Mouse (Mus musculus): Measurements from ENCODE around the gene Wdfy1. TPM values are rescaled to one million over a fixed set of nuclear protein-coding genes. Genes with fewer than 3 reads are reported as not detected.
A peak's percentile ranks its signal among the peaks of the same experiment; 100 is the strongest.

Gene Wdfy1
- total RNA-seq, 2 experiments from 2014 or later = 39.9 to 41.4 TPM

DNA sequence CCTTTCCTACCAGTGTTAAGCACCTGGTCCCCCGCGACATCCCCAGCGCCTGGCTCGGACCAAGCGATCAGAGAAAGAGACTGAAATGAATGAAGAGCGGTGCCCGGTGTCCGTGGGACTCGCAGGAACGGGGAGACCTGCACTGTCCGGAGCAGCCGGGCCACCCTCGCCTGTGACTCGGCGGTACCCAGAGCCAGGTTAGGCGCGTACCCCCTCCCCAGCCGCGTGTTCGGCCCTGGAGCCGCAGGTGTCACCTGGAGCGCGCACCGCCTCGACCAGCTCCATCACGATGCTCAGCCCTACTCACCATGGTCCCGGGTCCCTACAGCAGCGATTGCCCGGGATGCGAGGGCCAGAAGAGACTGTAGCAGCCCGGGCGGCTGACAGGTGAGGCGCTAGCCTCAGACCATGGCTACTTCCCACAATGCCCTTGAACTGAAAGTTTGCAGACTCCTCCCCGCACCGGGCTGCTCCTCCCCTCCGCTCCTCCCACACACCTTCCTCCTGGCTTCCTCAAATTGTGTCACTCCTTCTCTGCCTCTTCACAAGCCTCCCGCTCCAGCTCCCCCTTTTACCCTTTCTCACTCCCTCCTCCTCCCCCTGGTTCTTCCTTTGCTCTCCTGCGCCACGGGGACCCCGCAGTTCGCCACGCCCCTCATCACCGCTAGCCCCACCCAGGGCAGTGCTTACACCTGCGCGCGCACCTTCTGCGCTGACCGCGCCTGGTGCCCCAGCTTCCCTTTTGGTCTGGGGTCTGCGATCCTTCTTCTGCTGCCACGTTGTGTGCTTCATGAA, 104.2 kb downstream of the Wdfy1 start, which contains the start of gene Ap1s3:
TSS of gene Ap1s3 (minus strand) at position 430 of the 795 bp plus-strand sequence.
- intact Hi-C loops (cut with DNase I) = no loop called here
- DNase-seq (ENCODE audit: low spot score in 2 of 2) = peak; percentile 38 to 52

GRCm38 (mm10) chr1:79671196-79671542, 104.8 kb downstream of the Wdfy1 start:
- no peak for DNase-seq (ENCODE audit: low spot score in 2 of 2)
- intact Hi-C loops (cut with DNase I) = no loop called here

DNA sequence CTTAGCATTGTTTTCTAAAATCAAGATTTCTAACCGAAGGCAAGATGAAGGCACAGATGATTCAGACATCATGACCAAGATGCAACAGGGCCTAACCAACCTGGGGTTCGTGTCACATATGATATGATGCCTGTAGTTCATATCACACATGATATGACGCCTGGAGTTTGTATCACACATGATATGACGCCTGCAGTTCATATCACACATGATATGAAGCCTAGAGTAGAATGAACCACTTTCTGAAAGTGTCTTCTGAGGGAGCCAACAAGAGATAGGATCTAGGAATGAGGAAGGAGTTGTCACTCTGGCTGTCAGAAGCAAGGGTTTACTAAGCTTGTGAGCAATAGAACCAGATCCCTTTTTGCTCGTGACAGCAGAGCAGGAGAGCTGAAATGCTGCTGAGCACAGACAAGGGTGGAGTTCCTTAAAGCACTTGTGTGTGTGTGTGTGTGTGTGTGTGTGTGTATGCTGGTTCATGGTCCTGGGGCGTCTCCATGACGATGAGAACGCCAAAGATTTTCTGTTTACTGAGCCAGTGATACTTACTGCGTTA, 106.4 kb downstream of the Wdfy1 start:
- intact Hi-C loops (cut with DNase I) = no loop called here

GRCm38 (mm10) chr1:79664911-79665310, 111.0 kb downstream of the Wdfy1 start:
- intact Hi-C loops (cut with DNase I) = no loop called here
- no peak for DNase-seq (ENCODE audit: low spot score in 2 of 2)

More for the DNA sequence above, 106.4 kb downstream of the Wdfy1 start:
- DNase-seq (ENCODE audit: low spot score in 2 of 2) = no peak

DNA sequence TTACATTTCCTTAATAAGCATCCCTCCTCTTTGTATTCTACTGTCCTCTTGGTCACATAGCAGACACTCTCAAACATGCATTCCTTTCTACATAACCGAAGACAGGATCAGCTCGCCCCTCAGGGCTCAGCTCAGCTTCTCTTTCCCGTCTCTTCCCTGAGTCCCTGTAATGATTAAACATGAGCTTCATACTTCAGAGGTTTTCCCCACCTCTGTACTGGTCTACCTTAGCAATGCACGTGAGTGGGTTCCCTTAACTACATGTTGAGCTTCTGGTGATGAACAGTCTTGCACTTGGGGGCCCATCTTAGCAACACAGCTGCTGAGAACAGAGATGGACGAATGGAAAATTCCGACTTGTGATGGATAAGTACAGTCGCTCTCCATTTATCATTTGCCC, 116.3 kb downstream of the Wdfy1 start:
- intact Hi-C loops (cut with DNase I) = no loop called here

DNA sequence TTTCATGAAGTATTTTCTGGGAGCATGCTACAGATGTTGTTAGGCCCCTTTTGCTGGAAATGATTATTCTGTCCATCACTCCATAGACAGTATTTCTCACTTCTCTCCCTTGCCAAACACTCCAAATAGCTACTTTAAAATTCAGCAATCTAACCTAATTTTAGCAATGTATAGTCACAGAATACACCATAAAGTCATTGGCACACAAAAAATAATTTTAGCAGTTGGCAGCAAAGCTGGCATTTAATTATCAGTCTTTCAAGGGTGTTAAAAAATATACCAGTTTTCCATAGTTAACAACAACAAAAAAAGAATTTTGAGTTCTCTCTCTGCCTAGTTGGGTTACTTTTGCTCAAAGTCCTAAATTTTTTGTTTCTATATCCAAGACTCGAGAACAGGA, 118.5 kb downstream of the Wdfy1 start:
- DNase-seq (ENCODE audit: low spot score in 2 of 2) = no peak

More for the DNA sequence above, 116.3 kb downstream of the Wdfy1 start:
- DNase-seq (ENCODE audit: low spot score in 2 of 2) = no peak

DNA sequence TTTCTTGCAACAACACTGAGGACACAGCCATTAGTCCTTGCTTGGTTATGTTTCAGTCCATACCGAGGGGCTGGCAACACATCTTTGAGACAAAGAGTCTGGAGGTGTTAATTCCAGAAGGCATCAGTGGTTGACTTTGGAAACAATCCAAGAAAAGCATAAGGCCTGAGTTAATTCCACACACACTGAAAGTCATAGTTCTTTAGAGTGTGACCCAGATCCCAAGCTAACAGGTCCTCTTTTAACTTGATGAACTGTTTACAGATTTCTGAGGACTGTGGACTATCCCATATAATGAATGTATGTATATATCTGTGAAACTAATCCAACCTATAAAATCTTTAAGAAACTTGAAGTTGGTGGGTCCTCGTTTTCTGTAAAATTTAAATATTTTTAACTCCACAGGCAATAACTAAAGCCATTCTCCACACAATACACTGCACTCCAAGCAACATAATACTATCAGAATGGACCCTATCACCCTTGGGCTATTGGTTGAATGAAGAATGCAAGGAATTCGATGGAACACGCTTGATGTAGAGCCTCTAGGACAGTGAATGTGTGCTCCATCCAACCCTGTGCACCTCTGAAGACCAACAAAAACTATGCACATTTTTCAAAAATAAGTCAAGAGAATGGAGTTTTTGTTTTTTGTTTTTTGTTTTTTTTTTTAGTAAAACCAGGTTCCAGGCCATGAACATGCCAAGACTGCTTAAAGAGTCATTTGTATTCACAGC, 120.0 kb downstream of the Wdfy1 start:
- intact Hi-C loops (cut with DNase I) = no loop called here

More for the DNA sequence above, 118.5 kb downstream of the Wdfy1 start:
- intact Hi-C loops (cut with DNase I) = no loop called here

GRCm38 (mm10) chr1:79654948-79655347, 121.0 kb downstream of the Wdfy1 start:
- intact Hi-C loops (cut with DNase I) = no loop called here

More for the DNA sequence above, 120.0 kb downstream of the Wdfy1 start:
- DNase-seq (ENCODE audit: low spot score in 2 of 2) = no peak

More at GRCm38 (mm10) chr1:79654948-79655347, 121.0 kb downstream of the Wdfy1 start:
- no peak for DNase-seq (ENCODE audit: low spot score in 2 of 2)

Other genes with a start within 250 kb of the Wdfy1 start
- 1 to 10 TPM; 2.5 to 4.4 TPM for gene Ap1s3, start 104.2 kb downstream of the Wdfy1 start, total RNA-seq (2021)
- gene Mrpl44, start 125 bp downstream of the Wdfy1 start, total RNA-seq (2021) = 10 to 100 TPM; 26.8 to 27.0 TPM
- gene Serpine2, start 85.0 kb upstream of the Wdfy1 start, total RNA-seq (2021) = 100 to 1,000 TPM; 139 to 141 TPM

Data from left cerebral cortex, postnatal 36 days (tissue).